ENCODE assay signal across 9 mouse cellular contexts in genomic region chr3:135826684-135827249, GRCm38 (mm10). TPM values are rescaled to one million over a fixed set of nuclear protein-coding genes. Genes with fewer than 3 reads are reported as not detected.
A peak's percentile ranks its signal among the peaks of the same experiment; 100 is the strongest.
DNase-seq lines count a peak whose midpoint lies in the region; ATAC-seq lines count a peak whose summit lies in the region.
"Had no signal": no experiment of that assay in that cellular context is flagged by ENCODE, and none has a peak within 500 bp of the region (broad histone marks: within the 10 kb centered on the region; RNA-seq: fewer than 3 reads in every experiment).

No protein-coding gene starts in this region.

- peak overlapping the region; percentile 98 for H3K4me2 ChIP-seq in heart, embryonic 16.5 days (ENCODE audit: low read depth, low read length)
- peak overlapping the region; percentile 98 for H3K4me2 ChIP-seq in limb, embryonic 11.5 days (ENCODE audit: low read depth, severe bottlenecking)
- H3K4me2 ChIP-seq in midbrain, embryonic 16.5 days (ENCODE audit: low read length) = peak overlapping the region; percentile 98

- H3K4me3 ChIP-seq in heart, embryonic 16.5 days (ENCODE audit: low read length) = peak overlapping the region; percentile 62
- peak overlapping the region; percentile 72 for H3K4me3 ChIP-seq in embryonic facial prominence, embryonic 10.5 days
- peak overlapping the region; percentile 55 for H3K4me3 ChIP-seq in limb, embryonic 11.5 days (ENCODE audit: low read depth, low read length)
- H3K4me3 ChIP-seq in midbrain, embryonic 16.5 days (ENCODE audit: low read depth, low read length) = peak overlapping the region; percentile 66

- no peaks in the 10 kb centered on the region for H3K9me3 ChIP-seq in heart, embryonic 16.5 days (replicated peaks; ENCODE audit: control insufficient read depth, low read length)
- no peaks in the 10 kb centered on the region for H3K9me3 ChIP-seq in embryonic facial prominence, embryonic 10.5 days
- no peaks in the 10 kb centered on the region for H3K9me3 ChIP-seq in limb, embryonic 11.5 days (ENCODE audit: control insufficient read depth, low read length)
- H3K9me3 ChIP-seq in midbrain, embryonic 16.5 days (replicated peaks; ENCODE audit: control insufficient read depth, low read length, poor library complexity, severe bottlenecking) = no peaks in the 10 kb centered on the region

- peaks cover 8% of the 10 kb centered on the region for H3K4me1 ChIP-seq in heart, embryonic 16.5 days (ENCODE audit: control insufficient read depth, insufficient read depth, low read length)
- H3K4me1 ChIP-seq in embryonic facial prominence, embryonic 10.5 days = peaks cover 27% of the 10 kb centered on the region
- H3K4me1 ChIP-seq in limb, embryonic 11.5 days (ENCODE audit: control insufficient read depth, insufficient read depth, low read length) = peaks cover 3% of the 10 kb centered on the region; the same call in 1 of the 2 replicates
- peaks cover 16% of the 10 kb centered on the region for H3K4me1 ChIP-seq in midbrain, embryonic 16.5 days (ENCODE audit: control insufficient read depth, insufficient read depth, low read length)

- no peak for ATAC-seq in heart, embryonic 16.5 days (replicated peaks; ENCODE audit: extremely low read depth, insufficient read depth, low FRiP score)
- no peak for ATAC-seq in limb, embryonic 11.5 days (ENCODE audit: insufficient number of reproducible peaks, low FRiP score, low TSS enrichment, low read depth)
- no peak for ATAC-seq in midbrain, embryonic 16.5 days
- ATAC-seq: Patski had no signal

- peak overlapping the region; percentile 81 for H3K27ac ChIP-seq in heart, embryonic 16.5 days (ENCODE audit: low read length)
- H3K27ac ChIP-seq in embryonic facial prominence, embryonic 10.5 days (replicated peaks) = peak overlapping the region; percentile 90
- H3K27ac ChIP-seq in limb, embryonic 11.5 days (replicated peaks; ENCODE audit: low read depth, low read length) = no peak overlapping the region
- H3K27ac ChIP-seq in midbrain, embryonic 16.5 days (ENCODE audit: low read length) = no peak overlapping the region

- no peaks in the 10 kb centered on the region for H3K27me3 ChIP-seq in heart, embryonic 16.5 days (ENCODE audit: control insufficient read depth, insufficient read depth, low read length)
- peaks cover 7% of the 10 kb centered on the region for H3K27me3 ChIP-seq in embryonic facial prominence, embryonic 10.5 days (replicated peaks; ENCODE audit: low read depth, poor library complexity, severe bottlenecking)
- 0 out of 2 replicates have a peak, but pooled peaks cover 2% of the 10 kb centered on the region for H3K27me3 ChIP-seq in limb, embryonic 11.5 days (ENCODE audit: control insufficient read depth, insufficient read depth, low read length)
- H3K27me3 ChIP-seq in midbrain, embryonic 16.5 days (ENCODE audit: control insufficient read depth, insufficient read depth, low read depth, low read length) = peaks cover 3% of the 10 kb centered on the region; the same call in 1 of the 2 replicates
- H3K27me3 ChIP-seq: Patski had no signal

- no peaks in the 10 kb centered on the region for H3K36me3 ChIP-seq in heart, embryonic 16.5 days (ENCODE audit: control insufficient read depth, insufficient read depth)
- H3K36me3 ChIP-seq in embryonic facial prominence, embryonic 10.5 days (replicated peaks) = no peaks in the 10 kb centered on the region
- H3K36me3 ChIP-seq in limb, embryonic 11.5 days (ENCODE audit: control insufficient read depth, insufficient read depth, low read length) = no peaks in the 10 kb centered on the region
- H3K36me3 ChIP-seq in midbrain, embryonic 16.5 days (ENCODE audit: control insufficient read depth, insufficient read depth, low read length) = no peaks in the 10 kb centered on the region

- DNase-seq in heart, adult 8-10 months (ENCODE audit: low spot score) = no peak
- DNase-seq in embryonic facial prominence, embryonic 10.5 days (ENCODE audit: low spot score) = no peak
- DNase-seq in limb, embryonic 11.5 days (ENCODE audit: low spot score) = no peak
- DNase-seq in adrenal gland, adult 18-20 months (ENCODE audit: low spot score in 2 of 2) = no peak
- DNase-seq in embryo, embryonic 10.5 days (ENCODE audit: low spot score) = no peak
- DNase-seq in adrenal gland, adult (ENCODE audit: inconsistent age in 2 of 2, low spot score in 1 of 2) = no peak

- WGBS in heart, embryonic 16.5 days = 18% methylated on average over 12 of the region's 12 CpGs
- 22% methylated on average over 12 of the region's 12 CpGs for WGBS in embryonic facial prominence, embryonic 10.5 days
- WGBS in limb, embryonic 11.5 days = 23% methylated on average over 12 of the region's 12 CpGs
- WGBS in midbrain, embryonic 16.5 days = 25% methylated on average over 12 of the region's 12 CpGs

- peak overlapping the region; percentile 82 for H3K9ac ChIP-seq in heart, embryonic 16.5 days (ENCODE audit: low read length)
- H3K9ac ChIP-seq in limb, embryonic 11.5 days (ENCODE audit: low read length) = peak overlapping the region; percentile 71
- H3K9ac ChIP-seq in midbrain, embryonic 16.5 days (ENCODE audit: low read depth, low read length) = peak overlapping the region; percentile 70

RNA-seq across cellular contexts. Expression of gene Slc39a8, which starts 1.7 kb away (rescaled TPM):
- 12.1 and 15.1 TPM in 2 replicates for polyA plus RNA-seq in heart, embryonic 16.5 days (2015; fragmentation: Nextera tagmentation; extraction: Ambion mirVana)
- total RNA-seq in heart, adult 8-10 months (2022) = 1 to 10 TPM; 4.2 to 8.5 (median 5.5) TPM
- polyA plus RNA-seq in embryonic facial prominence, embryonic 10.5 days (2016; fragmentation: Nextera tagmentation; extraction: Ambion mirVana) = 15.5 and 16.9 TPM in 2 replicates
- 9.0 and 12.0 TPM in 2 replicates for polyA plus RNA-seq in limb, embryonic 11.5 days (2014; fragmentation: Nextera tagmentation; extraction: Ambion mirVana)
- 10.6 and 10.9 TPM in 2 replicates for polyA plus RNA-seq in midbrain, embryonic 16.5 days (2015; fragmentation: Nextera tagmentation; extraction: Ambion mirVana)
- total RNA-seq in adrenal gland, adult 18-20 months (2021) = 1 to 10 TPM; 3.6 to 5.4 TPM
- polyA plus RNA-seq: Patski had no signal

Comparison
In these comparisons a context has a peak if more than half of its experiments do, and no peak if none do; other contexts are left out.
1. H3K27ac ChIP-seq: peak in heart, embryonic 16.5 days (single experiment) and embryonic facial prominence, embryonic 10.5 days (single experiment); none in limb, embryonic 11.5 days (single experiment) and midbrain, embryonic 16.5 days (single experiment).
2. Peak in every context shown above with its lines, with median percentiles within 50 percentile points of each other: H3K4me2 ChIP-seq, H3K4me3 ChIP-seq and H3K9ac ChIP-seq.